Mouse (Mus musculus) naive thymus-derived CD4-positive, alpha-beta T cell, adult 2 months (primary cell): ENCODE measurements around the gene Fbl.
"Not testable (repeated sequence)": the region's sequence is repeated elsewhere in the genome, so short reads cannot be mapped to it uniquely, and the experiment has no call there.

Experiments
- DNase-seq: peaks from one replicate; pipeline ENCODE4 v3.0.0-alpha.2; 2011; ENCODE audit warnings: low read depth

Fbl gene

GRCm38 (mm10) chr7:28191903-28192302 is 22.4 kb downstream of the Fbl start:
- DNase-seq: no peak

GRCm38 (mm10) chr7:28195414-28196098 is 26.0 kb downstream of the Fbl start:
- no peak for DNase-seq

- DNase-seq: no peak
Measured at GRCm38 (mm10) chr7:28196528-28196927, 27.0 kb downstream of the Fbl start.

GRCm38 (mm10) chr7:28199054-28199453 is 29.5 kb downstream of the Fbl start:
- DNase-seq: no peak

DNA sequence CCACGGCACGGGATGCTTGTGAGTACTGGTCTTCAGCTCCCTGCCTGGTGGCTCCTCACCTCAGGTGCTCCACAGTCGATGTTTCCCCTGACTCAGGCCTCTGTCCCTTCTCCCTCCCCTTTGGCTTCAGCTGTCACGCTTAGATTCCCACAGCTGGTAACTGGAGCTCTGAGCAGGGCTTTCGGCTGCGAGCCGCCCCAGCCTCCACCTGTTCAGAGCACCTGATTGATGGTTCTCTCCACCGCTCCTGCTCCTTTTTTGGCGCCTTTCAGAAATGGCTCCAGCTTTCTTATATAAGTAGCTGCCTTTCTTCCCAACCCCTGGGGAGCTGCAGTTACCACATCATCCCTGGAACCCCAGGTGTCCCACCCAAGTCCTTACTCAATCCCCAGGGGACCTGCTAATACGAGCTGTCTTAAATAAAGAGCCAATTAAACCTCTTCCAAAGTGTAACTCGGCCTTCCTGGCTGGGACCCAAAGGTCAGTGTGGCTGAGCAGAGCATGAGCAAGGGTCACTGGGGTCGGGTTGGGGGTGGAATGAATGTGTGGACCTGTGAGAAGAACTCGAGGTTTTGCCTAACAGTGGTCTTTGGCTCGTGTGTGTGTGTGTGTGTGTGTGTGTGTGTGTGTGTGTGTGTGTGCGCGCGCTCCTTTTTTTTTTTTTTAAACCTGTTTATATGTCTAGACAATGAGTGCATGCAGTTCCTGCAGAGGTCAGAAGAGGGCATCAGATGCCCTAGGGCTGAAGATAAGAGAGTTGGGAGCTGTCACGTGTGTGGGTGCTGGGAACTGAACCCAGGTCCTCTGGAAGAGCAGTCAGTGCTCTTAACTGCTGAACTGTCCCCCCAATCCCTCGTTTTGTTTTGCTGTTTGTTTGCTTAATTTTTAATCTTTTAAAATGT is 33.9 kb downstream of the Fbl start:
- no peak for DNase-seq

DNA sequence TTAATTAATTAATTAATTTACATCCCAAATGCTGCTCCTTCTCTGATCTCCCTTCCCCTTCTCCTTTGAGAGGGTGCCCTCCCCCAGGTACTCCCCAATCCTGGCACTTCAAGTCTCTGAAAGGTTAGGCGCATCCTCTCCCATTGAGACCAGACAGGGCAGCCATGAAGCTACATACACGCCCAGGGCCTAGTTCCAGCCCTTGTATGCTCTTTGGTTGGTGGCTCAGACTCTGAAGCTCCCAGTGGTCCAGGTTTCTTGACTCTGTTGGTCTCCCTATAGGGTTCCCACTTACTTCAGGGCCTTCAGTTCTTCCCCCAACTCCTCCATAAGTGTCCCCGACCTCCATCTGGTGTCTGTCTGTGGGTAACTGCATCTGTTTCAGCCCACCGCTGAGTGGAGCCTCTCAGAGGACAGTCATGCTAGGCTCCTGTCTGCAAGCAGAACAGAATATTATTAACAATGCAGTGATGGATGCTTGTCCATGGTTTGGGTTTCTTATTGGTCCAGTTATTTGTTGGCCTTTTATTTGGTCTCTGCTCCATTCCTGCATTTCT is 36.6 kb downstream of the Fbl start:
- DNase-seq: no peak

DNA sequence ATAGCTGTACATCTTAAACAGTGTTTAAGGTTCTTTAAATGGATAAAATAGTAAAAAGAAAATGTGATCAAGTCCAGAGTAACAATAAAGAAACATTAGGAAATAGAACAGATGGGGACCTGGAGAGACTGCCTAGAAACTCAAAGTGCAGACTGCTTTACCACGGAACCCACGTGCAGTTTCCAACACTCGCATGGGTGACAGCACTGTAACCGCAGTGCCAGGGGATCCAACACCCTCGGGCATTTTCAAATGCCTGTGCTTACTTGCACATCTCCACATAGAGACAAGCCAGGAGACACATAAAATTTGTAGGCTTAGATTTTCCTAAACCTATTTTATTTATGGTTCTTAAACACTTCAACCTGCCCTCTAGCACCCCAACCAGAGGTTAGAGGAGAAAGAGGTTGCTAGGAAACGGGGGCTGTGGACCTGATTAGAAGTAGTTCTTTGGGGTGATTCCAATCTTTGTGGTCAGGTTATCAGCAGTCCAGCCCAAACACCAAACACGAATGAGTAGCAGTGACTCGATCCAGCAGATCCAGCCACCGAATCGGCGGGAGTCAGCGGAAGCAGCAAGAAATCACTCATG is 39.0 kb downstream of the Fbl start:
- DNase-seq: no peak

DNA sequence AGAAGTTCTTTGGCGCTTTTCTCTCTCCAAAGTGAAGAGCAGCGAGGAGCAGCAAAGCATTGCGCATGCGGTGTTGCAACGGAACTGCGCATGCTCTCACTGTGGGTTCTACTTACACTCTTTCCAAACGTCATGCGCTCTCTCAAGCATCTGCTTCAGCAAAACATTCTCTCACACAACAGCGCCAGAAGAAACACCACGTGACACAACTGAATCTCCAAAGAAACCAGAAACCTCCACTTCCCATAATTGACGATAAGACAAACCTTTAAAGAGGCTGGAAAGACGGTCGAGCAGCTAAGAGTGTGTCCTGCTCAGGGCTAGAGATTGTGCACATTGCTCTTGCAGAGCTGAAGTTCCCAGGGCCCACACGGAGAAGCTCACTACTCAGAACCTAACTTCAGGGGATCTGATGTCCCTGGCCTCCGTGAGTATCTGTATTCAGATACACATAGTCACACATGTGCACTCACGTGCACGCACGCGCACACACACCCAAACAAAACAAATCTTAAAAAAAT is 39.5 kb downstream of the Fbl start:
- DNase-seq: peak; percentile 92

DNA sequence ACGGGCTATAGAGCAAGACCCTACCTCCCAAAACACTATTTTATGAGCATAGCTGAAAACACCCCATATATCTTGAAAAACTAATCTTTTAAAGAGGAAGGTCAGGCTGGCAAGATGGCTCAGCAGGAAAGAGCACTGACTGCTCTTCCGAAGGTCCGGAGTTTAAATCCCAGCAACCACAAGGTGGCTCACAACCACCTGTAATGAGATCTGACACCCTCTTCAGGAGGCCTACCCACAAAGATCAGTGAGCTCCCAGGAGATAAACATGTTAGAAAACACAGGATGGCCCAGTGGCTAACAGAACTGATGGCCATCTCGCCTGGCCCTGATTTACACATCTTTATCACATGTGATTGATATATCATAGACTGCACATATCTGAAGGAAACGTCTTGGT is 41.2 kb downstream of the Fbl start:
- DNase-seq: peak; percentile 1

DNA sequence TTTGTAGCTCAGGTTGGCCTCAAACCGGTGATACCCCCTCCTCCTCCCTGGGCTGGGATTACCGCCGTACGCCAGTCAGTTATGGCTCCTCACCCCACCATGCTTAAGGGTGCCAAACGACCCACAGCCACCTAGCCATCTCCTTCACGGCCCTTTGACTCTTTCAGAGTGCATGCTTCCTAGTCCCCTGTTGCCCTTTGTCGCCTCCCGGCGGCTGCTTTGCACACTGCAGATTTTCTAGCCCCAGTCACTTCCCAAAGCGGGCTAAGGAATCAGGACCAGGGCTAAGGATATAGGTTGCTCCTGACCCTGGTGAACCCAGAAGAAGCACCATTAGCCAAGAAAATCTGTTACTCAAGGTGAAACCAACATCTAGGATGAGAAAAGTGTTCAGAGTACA is 44.6 kb downstream of the Fbl start:
- DNase-seq: peak; percentile 75

DNA sequence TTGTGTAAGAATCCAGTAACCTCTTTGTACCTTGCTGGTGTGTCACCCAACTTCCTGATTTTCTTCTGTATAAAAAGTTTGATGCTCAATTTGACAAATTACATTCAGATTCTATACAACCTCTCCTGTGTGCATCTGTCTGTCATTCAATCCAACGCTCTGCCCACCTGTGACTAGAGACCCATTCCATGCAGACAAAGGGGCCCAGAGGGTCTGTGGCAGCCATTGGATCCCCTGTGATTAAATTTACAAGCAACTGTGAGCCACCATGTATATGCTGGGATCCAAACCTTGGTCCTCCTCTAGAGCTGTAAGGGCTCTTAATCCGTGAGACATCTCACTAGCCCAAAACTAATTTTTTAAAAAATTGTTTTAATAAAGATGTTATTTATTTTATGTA is 46.4 kb downstream of the Fbl start:
- DNase-seq: not testable (repeated sequence)

GRCm38 (mm10) chr7:28217811-28218210 is 48.3 kb downstream of the Fbl start:
- not testable (repeated sequence) for DNase-seq

- DNase-seq: not testable (repeated sequence)
Measured at GRCm38 (mm10) chr7:28218951-28219740, 49.6 kb downstream of the Fbl start.

DNA sequence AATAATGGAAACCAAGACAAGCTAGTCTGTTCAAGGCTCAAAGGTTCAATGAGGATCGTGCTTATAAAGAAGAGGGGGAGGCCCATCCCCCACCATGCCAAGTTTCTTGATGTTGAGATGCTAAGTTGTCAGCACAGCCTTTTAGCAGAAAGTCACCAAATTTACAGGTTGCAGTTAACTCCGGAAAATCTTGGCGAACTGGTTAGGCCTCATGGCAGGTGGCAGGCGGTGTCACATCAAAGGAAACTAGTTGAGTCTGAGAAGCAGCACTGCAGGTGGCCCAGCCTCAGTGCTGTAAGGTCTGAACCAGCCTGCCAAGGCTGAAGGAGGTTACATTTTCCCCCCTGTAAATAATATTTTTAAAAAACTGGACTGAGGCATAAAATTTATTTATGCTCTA is 57.3 kb downstream of the Fbl start:
- not testable (repeated sequence) for DNase-seq

DNA sequence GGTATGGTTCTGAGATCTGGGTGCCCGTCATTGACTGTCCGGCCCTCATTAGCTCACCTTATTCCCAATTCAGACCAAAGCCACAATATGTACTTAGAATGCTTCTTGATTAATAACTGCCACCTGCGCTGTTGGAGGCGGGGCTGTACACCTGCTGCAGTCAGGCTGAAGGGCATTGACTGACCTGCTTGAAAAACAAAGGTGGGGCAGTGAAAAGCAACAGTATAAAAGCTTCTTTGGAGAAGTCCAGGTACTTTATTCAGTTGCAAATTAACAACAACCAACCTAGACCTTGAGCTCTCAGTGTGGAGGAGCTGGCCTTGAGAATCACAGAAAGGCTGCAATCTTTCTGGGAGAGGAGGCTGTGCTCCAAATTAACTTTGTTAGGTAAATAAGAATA is 57.9 kb downstream of the Fbl start:
- DNase-seq: not testable (repeated sequence)
